Mouse (Mus musculus): ENCODE data around the gene Itpr1. TPM values are rescaled to one million over a fixed set of nuclear protein-coding genes. Genes with fewer than 3 reads are reported as not detected.
A peak's percentile ranks its signal among the peaks of the same experiment; 100 is the strongest.

Gene Itpr1
- total RNA-seq, 2 experiments from 2014 or later = 37.0 to 48.1 TPM

DNA sequence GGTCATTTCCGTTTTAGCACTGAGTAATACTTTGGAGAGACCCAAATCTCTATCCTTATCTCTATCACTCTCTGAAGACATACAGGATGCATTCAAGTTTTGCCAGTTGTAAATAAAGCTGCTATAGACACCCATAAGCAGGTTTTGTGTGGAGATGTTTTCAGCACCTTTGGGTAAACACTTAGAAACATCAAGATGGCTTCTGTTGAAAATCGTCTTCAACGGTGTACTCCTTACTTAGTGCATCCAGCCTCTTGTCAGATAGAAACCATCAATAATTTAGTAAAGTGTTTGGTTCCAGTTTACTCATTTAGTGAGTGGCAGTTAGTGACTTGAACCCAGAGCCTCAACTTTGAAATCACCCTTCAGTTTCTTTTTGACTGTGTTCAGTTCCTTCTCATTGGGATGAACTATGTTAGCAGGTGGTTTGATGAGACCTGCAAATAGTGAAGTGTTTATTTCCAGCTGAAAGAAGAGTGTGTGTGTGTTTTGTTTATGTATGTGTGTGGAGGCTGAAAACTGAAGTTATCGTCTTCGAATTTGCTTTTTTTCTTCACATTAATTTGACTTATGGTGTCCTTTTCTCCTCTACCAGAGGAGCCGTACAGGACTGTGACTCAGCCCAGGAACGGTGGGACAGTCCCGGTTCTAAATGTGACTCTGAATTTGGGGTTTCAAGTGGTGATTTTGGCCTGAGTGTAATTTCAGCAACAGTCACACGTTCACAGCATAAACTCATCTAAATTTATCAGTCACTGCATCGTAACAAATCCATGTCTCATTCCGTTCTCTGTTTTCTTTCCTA is 66.1 kb downstream of the Itpr1 start:
- DNase-seq = no peak

DNA sequence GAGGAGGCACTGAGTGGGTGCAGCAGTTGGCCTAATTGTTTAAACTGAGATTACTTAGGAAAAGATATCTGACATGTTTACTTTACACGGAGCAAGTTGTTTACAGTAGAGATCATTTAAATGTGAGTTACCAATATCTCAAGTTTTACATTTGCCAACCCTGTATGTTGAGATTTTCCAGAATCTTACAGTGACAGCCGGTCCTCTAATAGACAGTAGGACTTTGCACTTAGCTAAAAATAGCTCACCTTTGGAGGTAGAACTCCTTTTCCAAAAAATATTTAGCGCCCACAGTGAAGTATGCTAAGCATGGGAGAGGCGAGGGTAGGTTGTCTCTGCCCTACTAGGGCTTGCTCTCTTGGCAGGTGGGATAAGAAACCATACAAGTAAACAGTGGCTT is 69.2 kb downstream of the Itpr1 start:
- DNase-seq = no peak

DNA sequence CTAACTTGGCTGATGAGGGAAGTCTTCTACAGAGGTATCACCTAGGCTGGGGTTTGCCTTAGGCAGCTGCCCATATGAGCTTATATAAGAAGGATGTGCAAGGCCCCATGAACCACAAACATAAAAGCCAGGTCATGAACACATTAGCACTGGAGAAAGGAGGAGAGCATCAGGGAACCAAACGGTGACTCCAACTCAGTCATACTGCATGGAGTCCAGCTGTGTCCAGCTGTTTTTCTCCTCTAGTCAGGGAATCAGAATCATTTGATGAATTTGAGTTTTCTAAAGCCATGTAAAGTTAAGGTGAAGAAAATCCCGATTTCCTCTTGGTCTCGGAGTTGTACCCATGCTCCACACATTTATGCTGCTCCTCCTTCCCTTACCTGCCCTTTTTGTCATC is 69.7 kb downstream of the Itpr1 start:
- peak; percentile 38 to 42 for DNase-seq

DNA sequence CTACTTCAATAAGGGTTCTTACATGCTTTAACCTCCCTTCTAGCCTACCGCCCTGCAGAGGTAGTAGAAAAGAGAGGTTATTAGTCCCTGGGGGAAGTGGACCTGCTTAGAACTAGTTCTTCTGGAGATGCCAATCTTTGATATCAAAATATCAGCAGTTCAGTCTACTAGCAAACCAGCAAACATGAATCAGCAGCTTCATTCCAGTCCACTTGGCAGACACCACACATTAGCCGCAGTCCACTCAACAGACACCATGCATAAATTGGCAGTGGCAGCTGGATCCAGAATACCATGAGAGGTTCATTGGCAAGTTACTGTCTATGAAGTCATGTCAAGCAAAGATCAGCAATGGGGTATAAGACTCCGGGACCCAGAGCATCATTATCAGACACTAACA is 71.8 kb downstream of the Itpr1 start:
- DNase-seq = no peak

DNA sequence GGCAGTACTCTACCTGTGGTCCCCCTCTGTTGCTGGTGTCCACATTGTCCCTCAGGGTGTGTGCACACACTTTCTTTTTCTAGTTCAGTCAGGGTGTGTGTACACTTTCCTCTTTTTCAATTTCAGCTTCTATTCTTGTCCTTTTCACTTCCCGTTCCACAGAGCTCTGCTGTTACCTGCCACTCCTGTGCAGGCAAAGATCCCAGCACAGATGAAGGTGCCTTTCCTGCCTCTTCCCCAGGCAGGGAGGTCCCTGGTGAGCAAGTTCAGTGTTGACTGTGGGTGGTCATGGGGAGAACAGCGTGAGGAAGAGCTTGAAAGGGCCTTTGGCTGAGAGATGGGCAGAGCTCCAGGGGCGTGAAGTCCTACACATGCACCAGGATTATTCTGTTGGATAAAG is 76.1 kb downstream of the Itpr1 start:
- no peak for DNase-seq

DNA sequence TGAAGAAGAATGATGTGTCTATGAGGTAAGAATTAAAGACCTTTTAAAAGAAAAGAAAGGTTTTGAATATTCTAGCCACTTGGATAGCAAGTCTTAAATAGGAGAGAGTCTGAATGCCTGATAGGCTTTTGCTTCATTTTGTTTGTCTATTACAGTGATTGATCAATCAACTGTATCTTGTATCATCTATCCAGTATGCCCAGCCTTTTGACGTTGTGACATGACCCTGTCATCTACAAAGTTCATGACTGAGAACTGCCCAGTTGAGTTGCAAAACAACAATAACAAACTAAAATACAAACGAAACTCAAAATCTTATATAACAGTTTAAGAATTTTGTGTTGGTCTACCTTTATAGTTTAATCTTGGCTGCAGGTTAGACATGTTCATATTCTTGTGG is 78.1 kb downstream of the Itpr1 start:
- no peak for DNase-seq

DNA sequence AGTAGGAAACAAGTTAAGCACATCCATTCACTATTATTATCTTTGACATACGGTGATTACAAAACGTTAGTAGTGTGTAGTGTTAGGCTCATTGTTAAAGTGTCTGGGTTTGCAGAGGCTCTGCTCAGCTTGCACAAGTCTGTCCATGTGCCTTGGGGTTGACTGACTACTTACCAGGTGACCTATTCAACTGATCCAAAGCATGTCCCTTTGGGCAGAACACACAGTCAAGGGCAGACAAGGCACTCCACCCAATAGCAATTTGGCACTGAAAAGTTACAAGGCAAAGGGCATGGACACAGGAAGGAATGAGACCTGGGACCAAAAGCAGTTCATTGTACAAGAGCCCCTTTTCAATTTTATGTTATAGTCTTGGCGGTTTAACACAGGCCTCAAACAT is 78.7 kb downstream of the Itpr1 start:
- no peak for DNase-seq

DNA sequence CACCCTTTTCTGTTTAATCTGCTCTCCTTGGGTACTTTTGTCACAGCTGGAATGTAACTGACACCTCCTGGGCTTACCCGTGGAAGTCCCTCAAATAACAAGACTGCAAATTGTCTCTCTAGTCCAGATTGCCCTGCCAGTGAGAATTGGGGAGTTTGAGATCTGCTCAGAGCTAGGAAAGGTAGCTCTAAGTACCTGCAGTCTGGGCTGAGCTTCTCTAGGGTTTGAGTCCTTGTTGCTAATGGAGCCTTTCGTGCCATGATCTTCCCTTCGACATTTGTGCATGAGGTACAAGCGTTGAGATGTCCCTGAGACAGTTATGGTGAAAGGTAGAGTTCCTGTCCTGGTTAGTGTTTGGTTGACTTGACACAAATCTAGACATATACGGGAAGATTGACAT is 89.0 kb downstream of the Itpr1 start:
- DNase-seq = no peak

DNA sequence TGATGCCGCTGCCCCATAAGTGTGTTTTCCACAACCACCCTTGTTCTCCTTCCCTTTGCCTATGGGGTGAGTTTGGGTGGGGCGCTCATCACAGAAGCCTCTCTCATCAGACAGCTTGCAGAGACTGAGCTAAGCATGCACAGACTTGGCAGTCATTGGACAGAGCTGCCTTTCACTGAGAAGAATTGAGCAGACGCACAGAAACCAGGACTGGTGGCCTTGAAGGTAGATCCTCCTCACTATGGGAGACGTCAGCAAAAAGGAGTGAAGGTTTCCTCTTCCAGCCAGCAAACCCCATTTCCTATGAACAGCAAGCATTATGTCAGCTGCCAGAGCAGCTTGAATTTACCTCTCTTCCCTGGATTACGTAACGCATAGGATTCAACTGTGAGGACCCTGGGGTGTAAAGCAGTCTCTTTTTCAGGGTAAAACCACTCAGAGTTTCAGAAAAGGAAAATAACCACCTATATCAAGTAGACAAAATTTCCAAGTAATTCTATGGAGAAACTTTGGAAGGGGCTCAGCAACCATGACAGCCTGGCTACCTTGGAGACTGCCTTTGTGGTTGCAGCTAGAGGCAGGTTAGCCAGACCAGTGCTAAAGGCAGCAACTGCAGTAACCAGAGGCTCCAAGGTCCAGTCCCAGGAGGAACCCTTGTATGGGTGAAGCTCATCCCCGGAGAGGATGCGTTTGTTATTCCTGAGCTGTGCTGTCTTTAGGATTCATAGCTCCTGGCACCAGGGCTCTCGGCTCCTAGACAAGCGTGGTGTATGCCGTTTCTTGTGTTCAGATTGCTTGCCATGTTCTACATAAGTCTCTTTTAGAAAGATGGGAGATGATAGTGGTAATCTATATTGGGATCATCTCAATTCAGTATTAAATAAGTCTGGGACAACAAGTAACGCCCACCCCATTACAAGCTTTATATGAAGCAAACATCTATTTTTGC is 91.0 kb downstream of the Itpr1 start:
- DNase-seq = no peak

DNA sequence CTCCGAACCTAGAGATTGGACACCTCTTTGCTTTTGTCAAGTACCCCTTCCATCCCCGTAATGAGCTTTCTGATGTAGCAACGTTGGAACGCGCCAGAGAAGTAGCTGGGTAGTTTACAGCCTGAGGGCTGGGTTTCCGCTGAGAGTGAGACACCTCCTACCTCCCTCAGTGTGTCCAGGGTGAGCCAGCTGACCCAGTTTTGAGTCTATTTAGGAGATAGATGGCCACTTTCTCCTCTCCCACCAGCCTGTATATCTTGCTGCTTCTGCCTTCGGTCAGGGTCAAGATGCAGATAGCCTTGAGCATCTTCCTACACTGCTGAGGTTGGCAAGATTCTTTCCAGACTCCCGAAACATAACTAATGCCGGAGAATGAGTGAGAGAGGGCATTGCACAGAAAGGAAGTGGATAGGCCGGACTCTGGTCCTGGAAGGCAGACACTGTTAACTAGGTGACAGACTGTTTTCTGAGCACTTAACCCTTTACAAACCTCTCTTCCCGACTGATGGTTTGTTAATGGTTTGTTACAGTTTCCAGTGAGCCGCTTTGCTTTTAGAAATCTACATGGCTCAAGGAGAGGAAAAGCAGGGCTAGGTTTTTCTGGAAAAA is 92.4 kb downstream of the Itpr1 start:
- DNase-seq = peak; percentile 24 to 45

DNA sequence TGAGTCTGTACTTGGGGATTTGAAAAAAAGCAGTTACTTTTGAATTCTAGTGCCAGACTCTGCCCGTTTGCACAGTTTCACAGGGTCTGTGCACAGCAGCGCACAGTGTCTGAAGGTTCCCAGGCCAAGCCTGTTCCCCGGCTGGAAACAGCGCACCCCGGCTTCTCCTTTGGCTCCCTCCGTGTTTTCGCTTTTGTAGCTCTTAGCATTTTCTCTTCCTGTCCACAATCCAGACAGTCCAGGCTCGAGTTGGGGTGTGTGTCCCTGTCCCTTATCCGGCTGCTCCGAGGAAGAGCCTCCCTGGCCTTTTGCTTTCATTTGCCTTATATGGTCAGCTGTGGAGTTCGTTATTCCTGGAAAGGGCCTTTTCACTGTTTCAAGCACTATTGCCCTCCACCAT is 93.3 kb downstream of the Itpr1 start:
- peak; percentile 79 to 87 for DNase-seq

DNA sequence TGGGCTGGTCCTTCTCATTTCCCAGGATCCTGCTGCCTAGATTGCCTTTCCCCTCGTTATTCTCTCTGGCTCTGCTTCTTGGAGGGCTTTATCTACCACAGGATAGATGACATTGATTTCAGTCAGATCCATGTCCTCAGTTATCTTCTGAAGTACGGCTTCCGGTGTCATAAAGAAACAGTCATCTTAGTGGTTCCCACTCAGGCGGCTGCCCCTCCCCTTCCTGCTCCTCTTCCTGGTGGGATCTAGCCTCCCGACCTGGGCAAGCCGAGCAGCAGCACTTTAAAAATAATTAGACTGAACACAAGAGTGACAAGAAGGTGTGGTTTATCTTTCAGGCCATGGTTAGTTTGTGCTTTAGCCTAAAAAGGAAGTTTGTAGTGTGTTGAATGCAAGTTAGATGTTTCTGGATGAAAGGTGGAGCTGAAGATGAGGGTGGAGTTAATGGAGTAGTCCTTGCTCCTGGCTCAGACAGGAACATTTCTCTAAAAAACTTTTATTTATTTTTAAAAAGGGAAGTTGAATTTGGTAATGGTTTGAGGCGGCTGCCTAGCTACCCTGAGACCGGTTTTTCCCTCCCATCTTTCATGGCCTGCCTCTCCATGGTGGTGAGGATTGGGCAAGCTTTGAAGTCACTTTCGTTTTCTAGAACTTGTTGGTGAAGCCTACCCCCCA is 94.2 kb downstream of the Itpr1 start:
- DNase-seq = peak in 1 of 2 experiments; percentile 25

DNA sequence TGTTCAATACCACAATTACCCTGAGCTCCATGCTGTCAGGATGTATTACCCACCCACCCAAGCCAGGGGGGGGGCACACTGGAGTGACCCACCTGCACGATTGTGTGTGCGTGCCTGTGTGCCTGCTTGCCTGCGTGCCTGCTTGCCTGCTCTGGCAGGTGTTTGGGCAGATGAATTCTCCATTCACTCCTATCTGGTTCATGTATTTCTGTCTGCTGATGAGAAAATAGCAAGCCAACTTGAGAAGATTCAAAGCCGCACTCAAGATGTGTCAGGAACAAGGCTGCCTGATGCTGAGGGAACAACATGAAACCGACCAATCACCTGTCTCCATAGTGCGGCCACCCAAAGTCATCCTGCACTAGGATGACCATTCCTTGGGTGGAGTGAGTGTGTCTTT is 94.9 kb downstream of the Itpr1 start:
- DNase-seq = no peak

DNA sequence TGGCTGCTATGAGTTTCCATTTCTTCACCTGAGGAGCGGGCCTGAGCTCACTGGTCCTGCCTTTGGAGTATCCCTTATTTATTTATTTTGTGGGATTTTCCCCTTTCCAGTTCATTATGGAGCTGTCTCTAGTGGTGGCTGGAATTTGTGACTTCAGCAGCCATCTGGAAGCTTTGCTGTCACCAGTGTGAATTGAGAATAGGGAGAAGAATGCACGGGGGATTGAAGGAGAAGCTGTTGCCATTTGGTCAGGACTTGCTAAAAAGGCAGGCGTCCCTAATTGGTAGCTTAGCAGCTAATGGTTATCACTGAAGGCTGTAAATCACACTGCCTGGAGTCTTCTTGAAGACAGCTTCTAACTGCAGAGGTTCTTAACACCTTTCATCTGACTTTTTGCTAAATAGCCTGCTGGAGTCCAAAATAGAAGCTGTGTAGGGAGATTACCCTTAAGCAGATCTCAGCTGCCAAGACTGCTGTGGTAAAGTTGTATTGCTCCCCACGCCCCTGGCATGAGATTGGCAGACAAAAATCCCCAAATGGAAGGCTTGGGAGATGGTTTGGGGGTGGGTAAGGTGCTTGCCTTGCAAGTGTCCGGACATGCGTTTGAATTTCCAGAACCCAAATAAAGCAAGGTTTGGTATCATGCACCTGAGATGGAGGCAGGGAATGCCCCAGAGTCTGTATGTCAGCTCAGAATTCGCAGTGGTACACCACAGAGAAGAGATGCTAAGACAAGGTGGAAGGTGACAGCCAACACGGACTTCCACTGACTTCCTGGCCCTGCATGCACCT is 96.7 kb downstream of the Itpr1 start:
- no peak for DNase-seq

DNA sequence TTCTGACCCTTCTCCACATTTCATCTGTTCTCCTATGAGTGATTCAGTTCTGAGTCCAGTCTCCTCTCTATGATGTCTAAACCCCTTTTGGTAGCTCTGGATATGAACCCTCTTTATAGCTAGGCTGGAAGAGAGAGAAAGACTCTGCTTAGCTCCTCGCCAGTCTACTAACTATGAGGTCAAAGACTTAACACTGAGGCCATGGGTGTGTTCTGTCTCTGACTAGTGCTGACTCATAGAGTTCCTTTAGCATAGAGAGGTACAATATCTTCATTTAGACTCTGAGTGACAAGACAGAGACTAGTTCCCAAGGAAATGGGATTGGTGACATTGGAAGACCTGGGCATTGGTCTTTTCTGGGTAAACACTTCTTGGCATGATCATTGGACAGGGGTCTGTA is 100.2 kb downstream of the Itpr1 start:
- DNase-seq = no peak

DNA sequence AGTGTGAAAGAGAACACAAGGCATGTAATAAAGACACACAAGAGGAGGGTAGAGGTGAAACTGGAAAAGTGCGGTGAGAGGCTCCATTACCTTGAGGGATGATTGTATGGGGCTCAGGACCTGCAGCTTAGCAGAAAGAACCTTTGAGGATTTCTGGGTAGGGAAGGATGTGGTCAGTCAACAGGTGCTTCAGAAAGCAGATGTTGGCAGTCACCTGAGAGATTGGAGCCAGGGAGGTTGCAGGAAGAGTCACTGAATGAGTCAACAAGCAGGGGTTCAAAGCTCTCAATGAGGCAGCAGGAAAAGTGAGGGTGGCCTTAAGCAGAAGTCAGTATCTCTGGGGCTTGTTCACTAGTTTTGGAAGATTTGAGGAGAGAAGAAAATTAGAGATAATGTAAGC is 101.1 kb downstream of the Itpr1 start:
- DNase-seq = no peak

DNA sequence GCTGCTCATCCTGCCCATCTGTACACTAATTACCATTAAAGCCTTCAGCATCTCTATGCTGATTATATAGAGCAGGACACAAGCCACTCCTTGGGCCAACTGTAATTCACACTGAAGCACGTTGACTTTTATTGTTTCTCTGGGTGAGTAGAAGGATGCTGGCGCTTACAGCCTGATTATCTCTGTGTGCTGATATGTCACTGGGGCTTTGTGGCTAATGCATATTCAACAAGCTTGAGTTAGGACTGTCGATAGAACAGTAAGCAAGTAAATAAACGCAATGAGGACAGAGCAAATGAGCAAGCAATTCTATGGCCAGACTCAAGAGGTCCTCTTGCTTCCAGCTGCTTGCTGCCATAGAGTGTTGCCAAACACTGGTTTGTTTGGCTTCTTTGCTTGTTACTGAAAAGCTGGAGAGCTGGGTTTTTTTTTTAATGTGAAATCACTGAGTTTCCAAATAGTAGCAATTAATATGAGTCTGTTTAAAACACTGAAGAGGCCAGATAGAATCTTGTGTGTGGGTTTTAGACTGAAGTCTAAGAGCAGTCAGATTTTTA is 103.5 kb downstream of the Itpr1 start:
- peak in 1 of 2 experiments; percentile 39 for DNase-seq

DNA sequence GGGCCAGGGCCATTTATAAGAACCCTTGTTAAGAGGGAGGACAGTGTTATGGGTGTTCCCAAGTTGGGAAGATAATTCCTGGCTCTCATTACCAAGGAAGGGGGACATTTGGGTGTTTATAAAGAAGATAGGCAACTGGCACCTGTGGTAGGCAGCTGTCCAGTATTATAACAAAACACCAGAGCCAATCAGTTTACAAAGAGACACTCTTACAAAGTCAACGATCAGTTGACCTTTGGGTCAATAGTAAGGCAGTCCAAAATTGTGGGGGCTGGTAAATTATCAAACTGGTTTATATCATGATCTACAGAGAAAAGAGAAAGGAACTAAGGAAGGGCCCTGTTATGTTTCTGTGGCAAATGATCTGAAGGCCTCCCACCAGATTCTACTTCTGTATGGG is 104.1 kb downstream of the Itpr1 start:
- no peak for DNase-seq

DNA sequence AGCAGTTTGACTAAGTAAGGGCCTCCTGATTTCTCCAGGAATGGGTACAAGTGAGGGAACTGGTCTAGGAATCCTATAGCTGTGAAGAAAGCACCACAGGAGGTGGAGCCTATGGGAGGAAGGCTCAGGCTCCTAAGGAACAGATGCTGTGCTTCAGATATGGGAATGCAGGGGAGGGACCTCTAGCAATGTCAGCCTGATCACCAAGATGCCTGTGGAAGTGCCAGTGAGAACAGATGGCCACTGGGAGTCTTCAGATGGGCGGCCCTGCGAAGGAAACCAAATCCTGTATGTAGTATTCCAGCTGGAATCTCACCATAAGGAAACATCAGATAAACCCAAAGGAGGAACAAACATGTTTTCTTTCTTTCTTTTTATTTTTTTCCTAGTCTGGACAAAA is 108.8 kb downstream of the Itpr1 start:
- no peak for DNase-seq

DNA sequence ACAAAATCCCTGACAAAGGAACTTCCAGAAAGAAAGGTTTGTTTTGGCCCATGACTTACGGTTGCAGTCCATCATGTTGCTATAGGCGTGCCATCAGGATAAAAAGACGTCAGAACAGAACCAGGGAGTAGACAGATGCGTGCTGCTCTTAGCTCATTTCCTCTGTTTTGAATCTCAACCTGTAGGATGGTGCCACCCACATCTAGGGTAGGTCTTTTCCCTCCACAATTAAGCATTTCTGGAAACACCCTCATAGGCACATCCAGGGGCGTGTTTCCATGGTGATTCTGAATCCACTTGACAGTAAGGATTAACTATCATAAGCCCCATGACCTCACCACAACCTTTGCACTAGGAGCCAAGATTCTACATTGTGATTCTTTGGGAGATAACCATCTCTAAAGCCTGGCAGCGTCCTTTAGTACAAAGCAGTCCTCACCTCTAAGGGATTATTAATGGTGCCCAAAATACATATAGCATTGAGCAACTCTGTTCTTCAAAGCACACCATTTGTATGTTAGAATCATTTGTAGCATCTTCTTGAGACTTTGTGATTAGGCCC is 111.6 kb downstream of the Itpr1 start:
- DNase-seq = no peak

DNA sequence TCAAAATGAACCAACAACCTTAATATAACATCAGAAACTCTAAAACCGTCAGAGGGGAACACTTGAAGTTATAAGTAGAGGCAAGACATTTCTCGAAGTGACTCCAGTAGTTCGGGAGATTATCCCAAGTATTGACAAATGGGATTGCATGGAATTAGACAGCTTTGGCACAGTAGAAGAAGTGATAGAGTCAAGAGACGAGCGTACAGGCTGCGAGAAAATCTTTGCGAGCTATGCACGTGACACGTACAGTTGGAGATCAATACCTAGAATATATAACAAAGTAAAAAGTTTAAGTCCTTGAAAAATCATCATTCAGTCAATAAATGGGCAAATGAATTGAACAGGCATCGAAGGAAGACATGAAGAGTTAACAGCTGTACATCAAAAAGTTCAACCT is 112.5 kb downstream of the Itpr1 start:
- DNase-seq = no peak
